Mouse (Mus musculus) thymus, postnatal 10 days (tissue): ENCODE data around the gene Ccdc113.

Source experiments
- DNase-seq, 2 experiments: peaks; one replicate each; pipeline ENCODE4 v3.0.0; 2021; ENCODE audit warnings: low spot score in 2 of 2

Ccdc113 gene

GRCm38 (mm10) chr8:95533584-95534387, at the start of gene Ccdc113:
Gene Ccdc113 (plus strand): TSS chr8:95534085.
- DNase-seq, result peak in 1 of 2 experiments; percentile 10

- peak in 1 of 2 experiments; percentile 6 for DNase-seq
Observed at GRCm38 (mm10) chr8:95487800-95488697, 45.8 kb upstream of the Ccdc113 start.

- peak; percentile 71 to 91 for DNase-seq
Observed at GRCm38 (mm10) chr8:95488698-95489332, 45.1 kb upstream of the Ccdc113 start.

GRCm38 (mm10) chr8:95490006-95490405, 43.9 kb upstream of the Ccdc113 start, which contains the start of gene Csnk2a2:
Gene Csnk2a2 (minus strand): TSS chr8:95490039.
- DNase-seq, result no peak

- no peak for DNase-seq
Observed at GRCm38 (mm10) chr8:95492057-95492456, 41.8 kb upstream of the Ccdc113 start.

GRCm38 (mm10) chr8:95495444-95495843, 38.4 kb upstream of the Ccdc113 start:
- no peak for DNase-seq

GRCm38 (mm10) chr8:95496420-95496819, 37.5 kb upstream of the Ccdc113 start:
- DNase-seq, result no peak

- no peak for DNase-seq
Observed at GRCm38 (mm10) chr8:95497821-95498220, 36.1 kb upstream of the Ccdc113 start.

GRCm38 (mm10) chr8:95499266-95500064, 34.4 kb upstream of the Ccdc113 start:
- DNase-seq, result no peak

GRCm38 (mm10) chr8:95500436-95500835, 33.4 kb upstream of the Ccdc113 start:
- DNase-seq, result no peak

GRCm38 (mm10) chr8:95502431-95502830, 31.5 kb upstream of the Ccdc113 start:
- DNase-seq, result no peak

GRCm38 (mm10) chr8:95504835-95505234, 29.1 kb upstream of the Ccdc113 start:
- no peak for DNase-seq

GRCm38 (mm10) chr8:95505606-95506005, 28.3 kb upstream of the Ccdc113 start:
- DNase-seq, result no peak

- DNase-seq, result no peak
Observed at GRCm38 (mm10) chr8:95506245-95506644, 27.6 kb upstream of the Ccdc113 start.

GRCm38 (mm10) chr8:95512257-95512656, 21.6 kb upstream of the Ccdc113 start:
- no peak for DNase-seq

- no peak for DNase-seq
Observed at GRCm38 (mm10) chr8:95513219-95513618, 20.7 kb upstream of the Ccdc113 start.

GRCm38 (mm10) chr8:95516928-95517327, 17.0 kb upstream of the Ccdc113 start:
- DNase-seq, result no peak

- no peak for DNase-seq
Observed at GRCm38 (mm10) chr8:95523991-95524390, 9.9 kb upstream of the Ccdc113 start.

GRCm38 (mm10) chr8:95528194-95528593, 5.7 kb upstream of the Ccdc113 start:
- no peak for DNase-seq

- peak in 1 of 2 experiments; percentile 10 for DNase-seq
Observed at GRCm38 (mm10) chr8:95528750-95529310, 5.1 kb upstream of the Ccdc113 start.

- DNase-seq, result no peak
Observed at GRCm38 (mm10) chr8:95532206-95532605, 1.7 kb upstream of the Ccdc113 start.
